Mouse (Mus musculus): ENCODE measurements around the gene Igflr1. TPM values are rescaled to one million over a fixed set of nuclear protein-coding genes. Genes with fewer than 3 reads are reported as not detected.

The Igflr1 gene
- polyA plus RNA-seq (2015; fragmentation: Nextera tagmentation; extraction: Ambion mirVana), result 2.2 and 3.5 TPM in 2 replicates

GRCm38 (mm10) chr7:30564970-30565571 lies at the start of gene Igflr1:
Igflr1 (plus strand) TSS chr7:30565427.
- peaks cover 6% of the 10 kb centered on the region; the same call in 1 of the 2 replicates for H3K4me1 ChIP-seq
- peak within 1 kb of the TSS; percentile 70; the same call in 1 of the 2 replicates for H3K4me2 ChIP-seq
- no peak within 1 kb of the TSS for H3K9ac ChIP-seq
- no peak for ATAC-seq (ENCODE audit: insufficient read depth, low FRiP score, low read depth)
- H3K4me3 ChIP-seq (replicated peaks), result peak within 1 kb of the TSS; percentile 88; the same call in 1 of the 2 replicates
- no peaks in the 10 kb centered on the region for H3K27me3 ChIP-seq (replicated peaks)
- WGBS, result 93% methylated on average over 12 of the region's 12 CpGs
- no peaks in the 10 kb centered on the region for H3K9me3 ChIP-seq
- H3K27ac ChIP-seq, result no peak within 1 kb of the TSS
- peaks cover 25% of the 10 kb centered on the region for H3K36me3 ChIP-seq

GRCm38 (mm10) chr7:30518325-30518724 lies 46.9 kb upstream of the Igflr1 start:
- H3K27ac ChIP-seq, result no peak overlapping the region
- ATAC-seq (ENCODE audit: insufficient read depth, low FRiP score, low read depth), result no peak
- H3K27me3 ChIP-seq (replicated peaks), result no peaks in the 10 kb centered on the region
- 34% methylated on average over 8 of the region's 8 CpGs for WGBS
- no peak overlapping the region for H3K9ac ChIP-seq
- no peaks in the 10 kb centered on the region for H3K4me1 ChIP-seq
- H3K4me3 ChIP-seq (replicated peaks), result no peak overlapping the region
- no peak overlapping the region for H3K4me2 ChIP-seq
- no peaks in the 10 kb centered on the region for H3K9me3 ChIP-seq
- H3K36me3 ChIP-seq, result 0 out of 2 replicates have a peak, but pooled peaks cover under 1% of the 10 kb centered on the region

GRCm38 (mm10) chr7:30520396-30520795 lies 44.8 kb upstream of the Igflr1 start:
- no peak overlapping the region for H3K4me3 ChIP-seq (replicated peaks)
- no peak overlapping the region for H3K4me2 ChIP-seq
- ATAC-seq (ENCODE audit: insufficient read depth, low FRiP score, low read depth), result no peak
- no peaks in the 10 kb centered on the region for H3K4me1 ChIP-seq
- no peaks in the 10 kb centered on the region for H3K27me3 ChIP-seq (replicated peaks)
- H3K27ac ChIP-seq, result no peak overlapping the region
- H3K9me3 ChIP-seq, result no peaks in the 10 kb centered on the region
- 81% methylated on average over 4 of the region's 4 CpGs for WGBS
- H3K9ac ChIP-seq, result no peak overlapping the region
- peaks cover 15% of the 10 kb centered on the region; the same call in 1 of the 2 replicates for H3K36me3 ChIP-seq

- Histone ChIP-seq H3K27ac (no peak overlapping the region), H3K4me2 (no peak overlapping the region), H3K36me3 (peaks cover 15% of the 10 kb centered on the region; the same call in 1 of the 2 replicates), H3K27me3 (replicated peaks) (no peaks in the 10 kb centered on the region), H3K9me3 (no peaks in the 10 kb centered on the region), H3K9ac (no peak overlapping the region), H3K4me3 (replicated peaks) (no peak overlapping the region), H3K4me1 (0 out of 2 replicates have a peak, but pooled peaks cover 1% of the 10 kb centered on the region)
- 69% methylated on average over 5 of the region's 5 CpGs for WGBS
- ATAC-seq (ENCODE audit: insufficient read depth, low FRiP score, low read depth), result no peak
Observed at GRCm38 (mm10) chr7:30520856-30521255, 44.4 kb upstream of the Igflr1 start.

DNA sequence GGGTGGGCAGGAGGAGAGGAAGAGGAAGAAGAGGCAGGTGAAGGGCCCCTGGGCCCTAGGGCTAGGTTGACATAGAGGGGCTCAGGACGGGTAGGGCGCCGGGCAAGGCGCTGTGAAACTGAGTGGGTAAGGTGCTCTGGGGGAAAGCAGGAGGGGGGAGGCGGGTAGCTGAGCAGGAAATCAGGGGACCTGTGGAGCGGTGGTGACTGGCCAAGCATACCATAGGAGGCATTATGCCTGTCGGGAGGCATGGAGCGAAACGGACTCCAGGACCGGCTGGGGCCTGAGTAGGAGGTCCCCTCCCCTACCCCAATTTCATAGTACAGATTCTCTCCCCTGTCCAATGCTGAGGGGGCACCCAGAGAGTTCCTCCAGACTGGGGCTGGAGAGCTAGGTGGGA lies 42.4 kb upstream of the Igflr1 start:
- peaks cover 19% of the 10 kb centered on the region for H3K36me3 ChIP-seq
- H3K9ac ChIP-seq, result no peak overlapping the region
- H3K9me3 ChIP-seq, result no peaks in the 10 kb centered on the region
- 92% methylated on average over 10 of the region's 10 CpGs for WGBS
- no peak overlapping the region for H3K4me3 ChIP-seq (replicated peaks)
- H3K27me3 ChIP-seq (replicated peaks), result no peaks in the 10 kb centered on the region
- no peak for ATAC-seq (ENCODE audit: insufficient read depth, low FRiP score, low read depth)
- no peak overlapping the region for H3K4me2 ChIP-seq
- no peak overlapping the region for H3K27ac ChIP-seq
- H3K4me1 ChIP-seq, result peaks cover 14% of the 10 kb centered on the region; the same call in 1 of the 2 replicates

GRCm38 (mm10) chr7:30524487-30524886 lies 40.7 kb upstream of the Igflr1 start:
- ATAC-seq (ENCODE audit: insufficient read depth, low FRiP score, low read depth), result no peak
- 86% methylated on average over 6 of the region's 6 CpGs for WGBS
- Histone ChIP-seq H3K4me3 (replicated peaks) (no peak overlapping the region), H3K4me2 (no peak overlapping the region), H3K27me3 (replicated peaks) (no peaks in the 10 kb centered on the region), H3K9me3 (no peaks in the 10 kb centered on the region), H3K4me1 (peaks cover 14% of the 10 kb centered on the region; the same call in 1 of the 2 replicates), H3K27ac (no peak overlapping the region), H3K9ac (no peak overlapping the region), H3K36me3 (peaks cover 34% of the 10 kb centered on the region)

GRCm38 (mm10) chr7:30525954-30526353 lies 39.3 kb upstream of the Igflr1 start:
- Histone ChIP-seq H3K9me3 (no peaks in the 10 kb centered on the region), H3K36me3 (peaks cover 45% of the 10 kb centered on the region), H3K27me3 (replicated peaks) (no peaks in the 10 kb centered on the region), H3K4me3 (replicated peaks) (no peak overlapping the region; the same call in 1 of the 2 replicates), H3K4me1 (peaks cover 14% of the 10 kb centered on the region; the same call in 1 of the 2 replicates), H3K4me2 (peak overlapping the region; percentile 37), H3K27ac (peak overlapping the region; percentile 26; the same call in 1 of the 2 replicates), H3K9ac (no peak overlapping the region)
- 30% methylated on average over 10 of the region's 10 CpGs for WGBS
- ATAC-seq (ENCODE audit: insufficient read depth, low FRiP score, low read depth), result no peak

DNA sequence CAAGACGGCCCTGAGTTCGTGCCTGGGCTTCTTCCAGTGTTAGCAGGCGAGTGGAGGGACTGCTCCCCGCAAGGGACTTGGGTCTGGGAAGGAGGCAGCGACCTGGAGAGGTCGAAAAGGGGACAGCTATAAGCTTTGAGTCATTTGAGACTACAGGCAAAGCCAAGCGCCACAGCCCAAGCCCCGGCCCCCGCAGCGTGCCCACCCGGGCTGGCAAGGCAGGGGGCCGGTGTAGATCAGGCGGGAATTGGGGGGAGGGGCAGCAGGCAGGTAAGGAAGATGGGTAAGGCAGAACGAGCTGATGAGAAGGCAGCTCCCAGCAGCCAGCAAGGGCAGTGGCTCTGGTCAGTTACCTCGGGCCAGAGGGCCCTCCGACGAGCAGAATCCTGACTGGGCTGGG lies 38.8 kb upstream of the Igflr1 start:
- Histone ChIP-seq H3K27me3 (replicated peaks) (no peaks in the 10 kb centered on the region), H3K36me3 (peaks cover 48% of the 10 kb centered on the region), H3K4me3 (replicated peaks) (no peak overlapping the region; the same call in 1 of the 2 replicates), H3K4me1 (peaks cover 16% of the 10 kb centered on the region; the same call in 1 of the 2 replicates), H3K9ac (no peak overlapping the region), H3K27ac (peak overlapping the region; percentile 26; the same call in 1 of the 2 replicates), H3K4me2 (peak overlapping the region; percentile 37), H3K9me3 (no peaks in the 10 kb centered on the region)
- 32% methylated on average over 17 of the region's 17 CpGs for WGBS
- ATAC-seq (ENCODE audit: insufficient read depth, low FRiP score, low read depth), result no peak

DNA sequence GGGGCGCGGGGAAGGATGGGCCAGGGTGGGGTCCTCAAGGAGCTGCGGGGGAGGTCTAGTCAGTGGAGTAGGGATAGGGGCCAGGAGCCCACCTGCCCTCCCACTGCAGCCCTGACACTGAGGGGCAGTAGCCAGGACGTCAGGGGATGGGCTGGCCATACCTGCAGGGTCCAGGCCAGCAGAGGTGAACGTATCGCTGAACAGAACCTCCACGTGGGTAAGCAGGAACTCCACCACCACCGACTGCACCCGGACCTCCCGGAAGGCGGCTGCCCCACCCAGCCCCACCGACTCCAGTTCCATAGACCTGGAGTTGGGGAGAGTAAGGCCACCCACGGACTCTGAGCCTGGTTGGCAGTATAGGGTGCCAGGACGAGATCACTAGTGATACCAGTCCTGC lies 38.2 kb upstream of the Igflr1 start:
- no peak overlapping the region for H3K9ac ChIP-seq

DNA sequence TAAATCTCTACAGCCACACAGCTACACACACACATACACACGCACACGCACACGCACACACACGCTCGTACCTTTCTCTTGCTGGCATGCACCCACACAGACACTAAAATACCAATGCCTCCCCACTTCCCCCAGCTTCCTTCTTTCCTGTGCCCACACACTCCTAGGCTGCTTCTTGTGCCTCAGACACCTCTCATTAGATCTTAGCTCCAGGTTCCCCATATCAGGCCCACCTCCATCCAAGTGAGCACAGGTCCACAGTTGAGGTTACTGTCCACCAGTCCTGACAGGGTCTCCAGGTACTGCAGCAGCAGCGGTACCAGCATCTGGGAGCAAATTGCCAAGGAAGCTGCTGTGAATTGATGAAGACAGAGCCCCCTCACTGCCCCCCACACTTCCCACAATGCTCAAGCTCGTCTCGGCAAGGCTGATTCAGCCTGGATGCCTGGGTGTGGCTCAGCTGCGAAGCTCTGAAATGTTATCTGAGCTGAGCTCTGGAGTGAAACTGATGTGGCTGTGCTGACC lies 33.9 kb upstream of the Igflr1 start:
- WGBS, result 73% methylated on average over 9 of the region's 9 CpGs
- Histone ChIP-seq H3K27me3 (replicated peaks) (no peaks in the 10 kb centered on the region), H3K9ac (no peak overlapping the region), H3K4me1 (peaks cover 22% of the 10 kb centered on the region; the same call in 1 of the 2 replicates), H3K4me2 (no peak overlapping the region), H3K36me3 (peaks cover 40% of the 10 kb centered on the region), H3K4me3 (replicated peaks) (no peak overlapping the region), H3K27ac (no peak overlapping the region), H3K9me3 (no peaks in the 10 kb centered on the region)
- no peak for ATAC-seq (ENCODE audit: insufficient read depth, low FRiP score, low read depth)

More for the DNA sequence above, 38.2 kb upstream of the Igflr1 start:
- ATAC-seq (ENCODE audit: insufficient read depth, low FRiP score, low read depth), result no peak
- Histone ChIP-seq H3K9me3 (no peaks in the 10 kb centered on the region), H3K4me2 (no peak overlapping the region), H3K27me3 (replicated peaks) (no peaks in the 10 kb centered on the region), H3K4me3 (replicated peaks) (no peak overlapping the region), H3K4me1 (peaks cover 19% of the 10 kb centered on the region; the same call in 1 of the 2 replicates), H3K36me3 (peaks cover 52% of the 10 kb centered on the region), H3K27ac (no peak overlapping the region)
- 68% methylated on average over 14 of the region's 14 CpGs for WGBS

- no peak for ATAC-seq (ENCODE audit: insufficient read depth, low FRiP score, low read depth)
- 0 out of 2 replicates have a peak overlapping the region, but pooled peaks have one; percentile 96 for H3K4me2 ChIP-seq
- H3K27me3 ChIP-seq (replicated peaks), result no peaks in the 10 kb centered on the region
- no peak overlapping the region for H3K9ac ChIP-seq
- H3K4me3 ChIP-seq (replicated peaks), result no peak overlapping the region
- 51% methylated on average over 8 of the region's 8 CpGs for WGBS
- H3K9me3 ChIP-seq, result no peaks in the 10 kb centered on the region
- peaks cover 35% of the 10 kb centered on the region for H3K36me3 ChIP-seq
- no peak overlapping the region for H3K27ac ChIP-seq
- H3K4me1 ChIP-seq, result peaks cover 15% of the 10 kb centered on the region; the same call in 1 of the 2 replicates
Observed at GRCm38 (mm10) chr7:30532931-30533330, 32.3 kb upstream of the Igflr1 start.

All from stomach, embryonic 15.5 days (tissue).